Mouse (Mus musculus) granulocyte monocyte progenitor cell, adult 5-6 weeks (primary cell): ENCODE results near the gene Trappc4. TPM values are rescaled to one million over a fixed set of nuclear protein-coding genes. Genes with fewer than 3 reads are reported as not detected.
"Not testable (repeated sequence)": the region's sequence is repeated elsewhere in the genome, so short reads cannot be mapped to it uniquely, and the experiment has no call there.

Experiments
- ATAC-seq: replicated peaks from 2 replicates; pipeline ENCODE4 v1.8.0; 2016; ENCODE audit warnings: mild to moderate bottlenecking, moderate TSS enrichment, inconsistent platforms; ENCODE audit not compliant: poor library complexity, severe bottlenecking
- total RNA-seq, 2 experiments: library from RNA; stranded (forward) in 1 of 2; stranded (reverse) in 1 of 2; fragments of 200-712, 200-1000 nt in 1 of 2; fragments of >200 nt in 1 of 2; fragmentation: Nextera tagmentation in 1 of 2; gene quantifications; 2 replicates each; pipeline ENCODE4 v1.2.3; 2014 to 2017

Trappc4 gene
- total RNA-seq, 2 experiments from 2014 or later, result 39.6 to 52.2 TPM

GRCm38 (mm10) chr9:44364480-44364879 lies 42.9 kb downstream of the Trappc4 start:
- 0 out of 2 replicates have a peak, but pooled peaks have one; percentile 39 for ATAC-seq

- ATAC-seq, result not testable (repeated sequence)
These were observed 45.5 kb downstream of the Trappc4 start for GRCm38 (mm10) chr9:44361931-44362330.

- ATAC-seq, result peak; percentile 94
These were observed 46.0 kb downstream of the Trappc4 start, which contains the start of gene Vps11 for GRCm38 (mm10) chr9:44361190-44361917. Vps11 (minus strand) TSS chr9:44361670.

- 0 out of 2 replicates have a peak, but pooled peaks have one; percentile 36 for ATAC-seq
These were observed 50.2 kb downstream of the Trappc4 start for GRCm38 (mm10) chr9:44357207-44357606.

Other genes with a start within 250 kb of the Trappc4 start
- gene Cbl, start 173.6 kb downstream of the Trappc4 start, total RNA-seq (2014; fragmentation: Nextera tagmentation), result 89.7 and 108 TPM in 2 replicates
- gene Cbl, start 173.6 kb downstream of the Trappc4 start, total RNA-seq (2017), result 40.3 and 42.9 TPM in 2 replicates
- not detected in 2 replicates for gene Ccdc153, start 166.9 kb downstream of the Trappc4 start, total RNA-seq (2014; fragmentation: Nextera tagmentation)
- not detected in 2 replicates for gene Ccdc153, start 166.9 kb downstream of the Trappc4 start, total RNA-seq (2017)
- gene Pdzd3, start 156.1 kb downstream of the Trappc4 start, total RNA-seq (2014; fragmentation: Nextera tagmentation), result not detected in 2 replicates
- gene Pdzd3, start 156.1 kb downstream of the Trappc4 start, total RNA-seq (2017), result 0.22 TPM in 1 of 2 replicates, not detected in the other
- gene Nlrx1, start 139.0 kb downstream of the Trappc4 start, total RNA-seq (2014; fragmentation: Nextera tagmentation), result 4.9 and 11.1 TPM in 2 replicates
- 7.3 and 8.4 TPM in 2 replicates for gene Nlrx1, start 139.0 kb downstream of the Trappc4 start, total RNA-seq (2017)
- 0.21 TPM in 1 of 2 replicates, not detected in the other for gene Abcg4, start 119.0 kb downstream of the Trappc4 start, total RNA-seq (2014; fragmentation: Nextera tagmentation)
- not detected in 2 replicates for gene Abcg4, start 119.0 kb downstream of the Trappc4 start, total RNA-seq (2017)
- 12.7 TPM in 2 replicates for gene Hinfp, start 101.9 kb downstream of the Trappc4 start, total RNA-seq (2014; fragmentation: Nextera tagmentation)
- gene Hinfp, start 101.9 kb downstream of the Trappc4 start, total RNA-seq (2017), result 11.6 and 12.2 TPM in 2 replicates
- 8.3 and 17.5 TPM in 2 replicates for gene C2cd2l, start 87.3 kb downstream of the Trappc4 start, total RNA-seq (2014; fragmentation: Nextera tagmentation)
- 4.2 and 5.9 TPM in 2 replicates for gene C2cd2l, start 87.3 kb downstream of the Trappc4 start, total RNA-seq (2017)
- gene Dpagt1, start 81.6 kb downstream of the Trappc4 start, total RNA-seq (2014; fragmentation: Nextera tagmentation), result 41.0 and 48.8 TPM in 2 replicates
- gene Dpagt1, start 81.6 kb downstream of the Trappc4 start, total RNA-seq (2017), result 18.2 and 26.4 TPM in 2 replicates
- gene H2afx, start 72.9 kb downstream of the Trappc4 start, total RNA-seq (2014; fragmentation: Nextera tagmentation), result 76.3 and 96.9 TPM in 2 replicates
- gene H2afx, start 72.9 kb downstream of the Trappc4 start, total RNA-seq (2017), result 298 and 423 TPM in 2 replicates
- 64.3 and 92.6 TPM in 2 replicates for gene Hmbs, start 63.4 kb downstream of the Trappc4 start, total RNA-seq (2014; fragmentation: Nextera tagmentation)
- 32.2 and 47.4 TPM in 2 replicates for gene Hmbs, start 63.4 kb downstream of the Trappc4 start, total RNA-seq (2017)
- 25.8 and 27.1 TPM in 2 replicates for gene Vps11, start 45.9 kb downstream of the Trappc4 start, total RNA-seq (2014; fragmentation: Nextera tagmentation)
- 21.1 and 21.5 TPM in 2 replicates for gene Vps11, start 45.9 kb downstream of the Trappc4 start, total RNA-seq (2017)
- 126 and 142 TPM in 2 replicates for gene Hyou1, start 28.1 kb downstream of the Trappc4 start, total RNA-seq (2014; fragmentation: Nextera tagmentation)
- 187 and 212 TPM in 2 replicates for gene Hyou1, start 28.1 kb downstream of the Trappc4 start, total RNA-seq (2017)
- gene Slc37a4, start 10.7 kb downstream of the Trappc4 start, total RNA-seq (2014; fragmentation: Nextera tagmentation), result 32.3 and 35.5 TPM in 2 replicates
- gene Slc37a4, start 10.7 kb downstream of the Trappc4 start, total RNA-seq (2017), result 33.5 and 34.2 TPM in 2 replicates
- gene Rps25, start 461 bp downstream of the Trappc4 start, total RNA-seq (2014; fragmentation: Nextera tagmentation), result 4,415 and 4,988 TPM in 2 replicates
- gene Rps25, start 461 bp downstream of the Trappc4 start, total RNA-seq (2017), result 2,316 and 2,478 TPM in 2 replicates
- 22.4 and 46.8 TPM in 2 replicates for gene Ccdc84, start 11.0 kb upstream of the Trappc4 start, total RNA-seq (2014; fragmentation: Nextera tagmentation)
- 22.5 and 45.1 TPM in 2 replicates for gene Ccdc84, start 11.0 kb upstream of the Trappc4 start, total RNA-seq (2017)
- gene Foxr1, start 33.5 kb upstream of the Trappc4 start, total RNA-seq (2014; fragmentation: Nextera tagmentation), result not detected in 2 replicates
- gene Foxr1, start 33.5 kb upstream of the Trappc4 start, total RNA-seq (2017), result not detected in 2 replicates
- not detected in 2 replicates for gene Upk2, start 47.4 kb upstream of the Trappc4 start, total RNA-seq (2014; fragmentation: Nextera tagmentation)
- gene Upk2, start 47.4 kb upstream of the Trappc4 start, total RNA-seq (2017), result not detected in 2 replicates
- 8.7 and 13.0 TPM in 2 replicates for gene Bcl9l, start 75.2 kb upstream of the Trappc4 start, total RNA-seq (2014; fragmentation: Nextera tagmentation)
- 1.6 and 2.6 TPM in 2 replicates for gene Bcl9l, start 75.2 kb upstream of the Trappc4 start, total RNA-seq (2017)
- not detected in 2 replicates for gene Cxcr5, start 154.3 kb upstream of the Trappc4 start, total RNA-seq (2014; fragmentation: Nextera tagmentation)
- gene Cxcr5, start 154.3 kb upstream of the Trappc4 start, total RNA-seq (2017), result not detected in 2 replicates
- gene Ddx6, start 197.3 kb upstream of the Trappc4 start, total RNA-seq (2014; fragmentation: Nextera tagmentation), result 72.4 and 75.7 TPM in 2 replicates
- gene Ddx6, start 197.3 kb upstream of the Trappc4 start, total RNA-seq (2017), result 79.6 and 80.6 TPM in 2 replicates